Mouse (Mus musculus): ENCODE results near the gene Sun3.

DNA sequence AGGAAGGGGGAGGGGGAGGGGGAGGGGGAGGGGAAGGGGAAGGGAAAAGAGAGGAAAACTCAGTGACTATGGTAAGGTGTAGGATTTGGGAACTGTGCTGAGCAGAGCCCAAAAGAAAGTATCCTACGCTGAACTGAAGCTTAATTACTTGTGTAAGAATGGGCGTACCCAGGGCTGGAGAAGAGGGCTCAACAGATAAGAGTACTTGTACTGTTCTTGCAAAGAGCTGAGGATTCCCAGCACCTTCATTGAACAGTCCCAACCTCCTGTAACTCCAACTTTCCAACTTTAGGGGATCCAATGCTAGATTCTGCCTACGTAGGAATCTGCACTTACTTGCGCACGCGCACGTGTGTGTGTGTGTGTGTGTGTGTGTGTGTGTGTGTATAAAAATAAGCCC lies 80.7 kb downstream of the Sun3 start:
- no peak for TF ChIP-seq HCFC1 (IDR thresholded peaks at IDR 0.05; ENCODE audit: borderline replicate concordance, insufficient read depth, low read length)
- no peak for TF ChIP-seq MAFK (IDR thresholded peaks at IDR 0.05; ENCODE audit: insufficient read depth, low read depth, low read length)
